Mouse (Mus musculus) forebrain, postnatal 0 days (tissue): ENCODE measurements around the gene C2cd2l. TPM values are rescaled to one million over a fixed set of nuclear protein-coding genes. Genes with fewer than 3 reads are reported as not detected.
A peak's percentile ranks its signal among the peaks of the same experiment; 100 is the strongest.
"Not testable (repeated sequence)": the region's sequence is repeated elsewhere in the genome, so short reads cannot be mapped to it uniquely, and the experiment has no call there.

Experiments
- ATAC-seq: fragments of 200-750 bp; cut with Nextera tagmentation; 2 replicates; pipeline ENCODE4 v1.8.0; 2017; ENCODE audit warnings: mild to moderate bottlenecking, moderate library complexity
- DNase-seq: peaks from one replicate; pipeline ENCODE4 v3.0.0-alpha.2; 2015
- H3K27ac ChIP-seq: fragments of 300-500 bp; sonication (generic); 2 replicates; pipeline ENCODE4 v1.5.1; 2014; ENCODE audit warnings: low read depth, mild to moderate bottlenecking, antibody characterized with exemption, low read length, moderate library complexity, mixed read lengths
- H3K27me3 ChIP-seq: fragments of 300-500 bp; sonication (generic); 2 replicates; pipeline ENCODE4 v1.6.1; 2014; ENCODE audit warnings: mild to moderate bottlenecking, low read length, mixed read lengths; ENCODE audit not compliant: insufficient read depth
- H3K36me3 ChIP-seq: fragments of 300-500 bp; sonication (generic); 2 replicates; pipeline ENCODE4 v1.6.1; 2014; ENCODE audit warnings: mild to moderate bottlenecking, moderate library complexity; ENCODE audit not compliant: insufficient read depth
- H3K4me1 ChIP-seq: fragments of 300-500 bp; sonication (generic); 2 replicates; pipeline ENCODE4 v1.6.1; 2014; ENCODE audit warnings: antibody characterized with exemption; ENCODE audit not compliant: insufficient read depth
- H3K4me2 ChIP-seq: fragments of 300-500 bp; sonication (generic); 2 replicates; pipeline ENCODE4 v1.6.1; 2014; ENCODE audit warnings: low read depth, mild to moderate bottlenecking, moderate library complexity
- H3K4me3 ChIP-seq: fragments of 300-500 bp; sonication (generic); 2 replicates; pipeline ENCODE4 v1.5.1; 2014; ENCODE audit warnings: low read depth, low read length, mixed read lengths
- H3K9ac ChIP-seq: fragments of 300-500 bp; sonication (generic); 2 replicates; pipeline ENCODE4 v1.6.1; 2014; ENCODE audit warnings: mild to moderate bottlenecking
- H3K9me3 ChIP-seq: fragments of 300-500 bp; sonication (generic); 2 replicates; pipeline ENCODE4 v1.6.1; 2016; ENCODE audit warnings: low read length
- CTCF ChIP-seq: sonication (generic); IDR thresholded peaks from 2 replicates; pipeline ENCODE4 v1.5.1; 2016; ENCODE audit warnings: antibody characterized with exemption, control low read depth, low read depth
- WGBS: fragments of 180-500 bp; shearing (Covaris S2); extraction: QIAGEN DNeasy Blood & Tissue Kit; methylation state at CpG from one replicate; pipeline ENCODE4 v1.1.7; 2014; 5-methylcytosine and 5-hydroxymethylcytosine counted together
- polyA plus RNA-seq: library from polyadenylated mRNA; unstranded; fragments of >200 nt; fragmentation: Nextera tagmentation; extraction: Ambion mirVana; gene quantifications from 2 replicates; pipeline ENCODE4 v1.2.1, GENCODE M21; 2015
- total RNA-seq: library from RNA; depleted of rRNA; stranded (reverse); fragments of >200 nt; gene quantifications from 2 replicates; pipeline ENCODE4 v1.2.3, GENCODE M21; 2014

The C2cd2l gene
- total and polyA plus RNA-seq, 2 experiments from 2014 or later, result 33.2 to 42.9 TPM

GRCm38 (mm10) chr9:44305466-44306079, 14.5 kb downstream of the C2cd2l start, which contains the start of gene Hinfp:
Gene Hinfp, minus strand, starts transcription at chr9:44305671.
- ATAC-seq (peak; percentile 99), DNase-seq (peak; percentile 99)
- Histone ChIP-seq H3K4me3 (peak within 1 kb of the TSS; percentile 69), H3K36me3 (peaks cover 18% of the 10 kb centered on the region), H3K9me3 (no peaks in the 10 kb centered on the region), H3K9ac (peak within 1 kb of the TSS; percentile 79), H3K27ac (peak within 1 kb of the TSS; percentile 72), H3K27me3 (no peaks in the 10 kb centered on the region), H3K4me2 (peak within 1 kb of the TSS; percentile 64), H3K4me1 (peaks cover 7% of the 10 kb centered on the region)
- WGBS, result under 1% methylated on average over 54 of the region's 54 CpGs
- no peak for TF ChIP-seq CTCF

- ATAC-seq, result not testable (repeated sequence)
- WGBS, result 91% methylated on average over 3 of the region's 3 CpGs
These were observed 20.1 kb downstream of the C2cd2l start for GRCm38 (mm10) chr9:44300001-44300400.

GRCm38 (mm10) chr9:44292490-44292889, 27.6 kb downstream of the C2cd2l start:
- TF ChIP-seq CTCF, result peak; percentile 74
- peak; percentile 64 for DNase-seq
- no peaks in the 10 kb centered on the region for H3K9me3 ChIP-seq
- no peak overlapping the region for H3K9ac ChIP-seq
- H3K27me3 ChIP-seq, result no peaks in the 10 kb centered on the region
- no peak for ATAC-seq
- WGBS, result 63% methylated on average over 3 of the region's 3 CpGs
- no peak overlapping the region for H3K4me2 ChIP-seq
- no peak overlapping the region for H3K4me3 ChIP-seq
- H3K36me3 ChIP-seq, result peaks cover 50% of the 10 kb centered on the region
- no peak overlapping the region for H3K27ac ChIP-seq
- peaks cover 6% of the 10 kb centered on the region; the same call in 1 of the 2 replicates for H3K4me1 ChIP-seq

More at GRCm38 (mm10) chr9:44300001-44300400, 20.1 kb downstream of the C2cd2l start:
- not testable (repeated sequence) for DNase-seq, H3K27ac ChIP-seq, H3K4me1 ChIP-seq, H3K9ac ChIP-seq, H3K4me3 ChIP-seq, H3K4me2 ChIP-seq, H3K9me3 ChIP-seq, H3K27me3 ChIP-seq
- peaks cover 61% of the 10 kb centered on the region for H3K36me3 ChIP-seq

DNA sequence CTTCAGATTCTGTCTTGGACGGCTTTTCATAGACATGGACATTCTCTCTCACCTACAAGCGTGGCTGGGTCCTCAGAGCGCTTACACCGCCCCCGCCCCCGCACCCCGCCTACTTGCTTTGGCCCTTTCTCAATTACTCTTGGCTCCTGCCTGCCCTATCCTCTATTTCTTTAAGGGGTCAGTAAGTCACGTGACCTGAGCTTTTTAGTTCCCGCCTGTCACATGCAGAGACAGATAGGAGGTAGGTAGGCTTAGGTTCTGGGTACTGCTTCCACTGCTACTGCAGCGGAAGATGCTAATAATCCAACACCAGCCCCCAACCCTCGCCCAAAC, 31.2 kb downstream of the C2cd2l start:
- no peak for ATAC-seq
- Histone ChIP-seq H3K27ac (peak overlapping the region; percentile 77; the same call in 1 of the 2 replicates), H3K9ac (peak overlapping the region; percentile 90), H3K36me3 (peaks cover 26% of the 10 kb centered on the region), H3K4me3 (peak overlapping the region; percentile 88), H3K4me1 (peaks cover 11% of the 10 kb centered on the region; the same call in 1 of the 2 replicates), H3K9me3 (no peaks in the 10 kb centered on the region), H3K27me3 (no peaks in the 10 kb centered on the region), H3K4me2 (peak overlapping the region; percentile 77)
- DNase-seq, result no peak
- WGBS, result 9% methylated on average over 11 of the region's 11 CpGs
- TF ChIP-seq CTCF, result no peak

GRCm38 (mm10) chr9:44288076-44288958, 31.8 kb downstream of the C2cd2l start, which contains the start of gene Abcg4:
Gene Abcg4, minus strand, starts transcription at chr9:44288615.
- H3K27me3 ChIP-seq, result no peaks in the 10 kb centered on the region
- H3K4me2 ChIP-seq, result peak within 1 kb of the TSS; percentile 77
- 2% methylated on average over 38 of the region's 38 CpGs for WGBS
- no peak for TF ChIP-seq CTCF
- peak; percentile 70 for DNase-seq
- peak within 1 kb of the TSS; percentile 77 for H3K27ac ChIP-seq
- H3K36me3 ChIP-seq, result peaks cover 21% of the 10 kb centered on the region
- H3K4me1 ChIP-seq, result peaks cover 11% of the 10 kb centered on the region; the same call in 1 of the 2 replicates
- H3K9ac ChIP-seq, result peak within 1 kb of the TSS; percentile 90
- H3K4me3 ChIP-seq, result peak within 1 kb of the TSS; percentile 88
- peak; percentile 77 for ATAC-seq
- no peaks in the 10 kb centered on the region for H3K9me3 ChIP-seq

- DNase-seq, result peak; percentile 60
- Histone ChIP-seq H3K9me3 (no peaks in the 10 kb centered on the region), H3K36me3 (peaks cover 17% of the 10 kb centered on the region; the same call in 1 of the 2 replicates), H3K4me1 (peaks cover 11% of the 10 kb centered on the region; the same call in 1 of the 2 replicates), H3K4me2 (peak overlapping the region; percentile 77), H3K9ac (peak overlapping the region; percentile 90), H3K27ac (peak overlapping the region; percentile 77), H3K27me3 (no peaks in the 10 kb centered on the region), H3K4me3 (peak overlapping the region; percentile 88)
- no peak; the same call in 1 of the 2 replicates for TF ChIP-seq CTCF
- WGBS, result 3% methylated on average over 39 of the region's 47 CpGs
- peak; percentile 62 for ATAC-seq
These were observed 32.5 kb downstream of the C2cd2l start for GRCm38 (mm10) chr9:44287401-44288075.
